Mouse (Mus musculus) intestine, postnatal 0 days (tissue): ENCODE measurements at regions not wholly inside any gene's neighbourhood (a gene's known extent, or its start where the extent isn't known, plus 50 kb on each side); places are given as distances from the start of the nearest gene placed in this dataset.

Source experiments
- ATAC-seq: fragments of 200-750 bp; cut with Nextera tagmentation; 2 replicates; pipeline ENCODE4 v1.8.0; 2017; ENCODE audit warnings: mild to moderate bottlenecking, moderate TSS enrichment, moderate library complexity
- H3K27ac ChIP-seq: fragments of 300-500 bp; sonication (generic); 2 replicates; pipeline ENCODE4 v1.5.1; 2014; ENCODE audit warnings: mild to moderate bottlenecking, low read depth, low read length, moderate library complexity
- H3K27me3 ChIP-seq: fragments of 300-500 bp; sonication (generic); replicated peaks from 2 replicates; pipeline ENCODE4 v1.6.1; 2014; ENCODE audit warnings: low read length, mixed read lengths; ENCODE audit not compliant: control insufficient read depth, insufficient read depth
- H3K36me3 ChIP-seq: fragments of 300-500 bp; sonication (generic); 2 replicates; pipeline ENCODE4 v1.6.1; 2014; ENCODE audit warnings: mild to moderate bottlenecking, moderate library complexity; ENCODE audit not compliant: control insufficient read depth, insufficient read depth
- H3K4me1 ChIP-seq: fragments of 300-500 bp; sonication (generic); replicated peaks from 2 replicates; pipeline ENCODE4 v1.6.1; 2014; ENCODE audit warnings: antibody characterized with exemption, low read length, mixed read lengths; ENCODE audit not compliant: control insufficient read depth, insufficient read depth
- H3K4me2 ChIP-seq: fragments of 300-500 bp; sonication (generic); replicated peaks from 2 replicates; pipeline ENCODE4 v1.6.1; 2014; ENCODE audit warnings: low read depth, mild to moderate bottlenecking, moderate library complexity
- H3K4me3 ChIP-seq: fragments of 300-500 bp; sonication (generic); 2 replicates; pipeline ENCODE4 v1.5.1; 2014; ENCODE audit warnings: low read depth, low read length
- H3K9ac ChIP-seq: fragments of 300-500 bp; sonication (generic); 2 replicates; pipeline ENCODE4 v1.6.1; 2014; ENCODE audit warnings: mild to moderate bottlenecking, low read depth, low read length
- H3K9me3 ChIP-seq: fragments of 300-500 bp; sonication (generic); 2 replicates; pipeline ENCODE4 v1.6.1; 2016; ENCODE audit warnings: mixed run types; ENCODE audit not compliant: control insufficient read depth
- CTCF ChIP-seq: sonication (generic); IDR thresholded peaks from 2 replicates; pipeline ENCODE4 v1.5.1; 2016; ENCODE audit warnings: low read depth, mild to moderate bottlenecking, control low read depth, antibody characterized with exemption, moderate library complexity
- WGBS: fragments of 180-500 bp; shearing (Covaris S2); extraction: QIAGEN DNeasy Blood & Tissue Kit; methylation state at CpG from one replicate; pipeline ENCODE4 v1.1.7; 2014; 5-methylcytosine and 5-hydroxymethylcytosine counted together

DNA sequence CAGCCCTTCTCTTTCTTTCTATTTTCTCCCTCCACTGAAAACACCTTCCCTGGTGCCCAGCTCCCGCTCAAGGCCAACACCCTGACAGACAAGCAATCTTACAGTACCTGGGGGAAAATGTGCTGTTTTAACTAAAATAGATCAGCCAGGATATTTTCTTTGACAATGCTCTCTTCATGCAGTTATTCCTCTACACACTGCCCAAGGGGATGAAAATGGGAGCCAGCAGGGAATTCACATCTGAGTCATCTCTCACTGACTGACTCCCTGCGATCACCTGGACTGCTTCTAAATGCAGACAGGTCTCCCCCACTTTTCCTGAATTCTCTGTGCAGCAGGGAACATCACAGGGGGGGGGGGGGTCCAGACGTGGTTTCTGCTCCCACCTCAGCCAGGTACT is 227.6 kb upstream of the Ptbp2 start:
- H3K4me2 ChIP-seq: no peak overlapping the region
- no peak overlapping the region for H3K4me3 ChIP-seq
- no peak overlapping the region for H3K9ac ChIP-seq
- WGBS: 24% methylated on average over 3 of the region's 3 CpGs
- H3K4me1 ChIP-seq: no peaks in the 10 kb centered on the region
- H3K36me3 ChIP-seq: no peaks in the 10 kb centered on the region
- H3K9me3 ChIP-seq: no peaks in the 10 kb centered on the region
- no peak for ATAC-seq
- TF ChIP-seq CTCF: no peak
- H3K27me3 ChIP-seq: no peaks in the 10 kb centered on the region
- no peak overlapping the region for H3K27ac ChIP-seq

DNA sequence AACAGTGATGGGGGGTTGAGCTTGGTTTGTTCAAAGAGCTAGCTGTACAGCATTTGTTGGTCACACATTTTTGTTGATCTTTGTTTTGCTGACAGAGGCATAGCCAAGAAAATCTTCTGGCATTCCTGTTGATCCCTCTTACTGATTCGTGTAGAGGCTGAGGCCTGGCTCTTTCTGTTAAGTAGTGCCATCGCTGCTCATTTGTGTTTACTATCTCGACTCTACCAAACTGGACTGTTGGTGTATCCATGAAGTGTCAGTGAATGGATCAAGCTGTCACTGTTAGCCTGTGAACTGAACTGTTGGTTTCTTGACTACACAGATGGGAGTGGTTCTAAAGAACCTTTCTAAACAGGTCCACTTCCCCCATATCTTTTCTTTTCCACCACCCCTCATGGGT is 223.8 kb upstream of the Ptbp2 start:
- Histone ChIP-seq H3K4me3 (no peak overlapping the region), H3K4me1 (no peaks in the 10 kb centered on the region), H3K9ac (no peak overlapping the region), H3K4me2 (no peak overlapping the region), H3K27ac (no peak overlapping the region), H3K36me3 (no peaks in the 10 kb centered on the region), H3K27me3 (no peaks in the 10 kb centered on the region), H3K9me3 (no peaks in the 10 kb centered on the region)
- no peak for ATAC-seq
- 85% methylated on average over 3 of the region's 3 CpGs for WGBS
- no peak for TF ChIP-seq CTCF

DNA sequence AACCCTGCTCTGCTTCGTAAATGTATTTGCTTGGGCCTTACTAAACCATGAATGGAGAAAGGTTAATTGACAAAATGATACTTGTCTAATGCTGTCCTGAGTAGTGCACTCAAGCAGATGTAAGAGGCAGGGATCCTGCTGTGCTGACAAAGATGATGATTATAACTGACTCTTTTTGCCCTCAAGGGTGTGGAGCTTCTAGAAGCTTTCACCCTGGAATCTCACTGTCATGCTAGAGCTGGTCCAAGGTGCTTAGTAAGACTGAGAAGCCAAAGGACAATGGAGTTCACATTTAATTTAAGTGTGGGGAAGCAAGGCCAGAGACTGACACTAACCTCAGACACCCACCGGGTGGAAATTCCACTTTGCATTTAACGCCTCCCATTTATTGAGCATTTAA is 220.3 kb upstream of the Ptbp2 start:
- no peaks in the 10 kb centered on the region for H3K9me3 ChIP-seq
- H3K27me3 ChIP-seq: no peaks in the 10 kb centered on the region
- no peak for ATAC-seq
- H3K4me1 ChIP-seq: no peaks in the 10 kb centered on the region
- no peak for TF ChIP-seq CTCF
- H3K9ac ChIP-seq: no peak overlapping the region
- 90% methylated on average over 3 of the region's 3 CpGs for WGBS
- H3K36me3 ChIP-seq: no peaks in the 10 kb centered on the region
- H3K4me2 ChIP-seq: no peak overlapping the region
- H3K27ac ChIP-seq: no peak overlapping the region
- no peak overlapping the region for H3K4me3 ChIP-seq

DNA sequence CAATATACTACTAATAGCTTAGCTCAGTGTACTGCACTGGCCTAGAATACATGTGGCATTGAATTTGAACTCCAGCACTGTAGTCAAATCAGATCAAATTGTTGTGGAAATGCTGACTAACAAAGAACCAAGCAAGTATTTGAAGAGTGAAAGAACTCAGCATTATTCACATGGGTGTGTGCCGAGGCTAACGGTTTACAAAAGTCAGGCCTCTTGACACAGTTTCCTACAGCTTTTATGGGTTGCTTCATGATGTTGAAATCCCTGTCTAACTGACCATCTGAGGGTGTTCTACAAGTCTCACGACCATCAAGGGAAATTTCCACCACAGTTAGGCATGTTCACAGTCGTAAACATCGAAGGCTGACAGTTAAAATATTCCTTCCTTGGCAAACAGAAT is 216.0 kb upstream of the Ptbp2 start:
- H3K4me2 ChIP-seq: no peak overlapping the region
- no peak for ATAC-seq
- no peaks in the 10 kb centered on the region for H3K9me3 ChIP-seq
- WGBS: 57% methylated on average over 5 of the region's 5 CpGs
- H3K4me3 ChIP-seq: no peak overlapping the region
- no peaks in the 10 kb centered on the region for H3K27me3 ChIP-seq
- no peak for TF ChIP-seq CTCF
- no peak overlapping the region for H3K9ac ChIP-seq
- no peak overlapping the region for H3K27ac ChIP-seq
- H3K36me3 ChIP-seq: no peaks in the 10 kb centered on the region
- H3K4me1 ChIP-seq: no peaks in the 10 kb centered on the region

DNA sequence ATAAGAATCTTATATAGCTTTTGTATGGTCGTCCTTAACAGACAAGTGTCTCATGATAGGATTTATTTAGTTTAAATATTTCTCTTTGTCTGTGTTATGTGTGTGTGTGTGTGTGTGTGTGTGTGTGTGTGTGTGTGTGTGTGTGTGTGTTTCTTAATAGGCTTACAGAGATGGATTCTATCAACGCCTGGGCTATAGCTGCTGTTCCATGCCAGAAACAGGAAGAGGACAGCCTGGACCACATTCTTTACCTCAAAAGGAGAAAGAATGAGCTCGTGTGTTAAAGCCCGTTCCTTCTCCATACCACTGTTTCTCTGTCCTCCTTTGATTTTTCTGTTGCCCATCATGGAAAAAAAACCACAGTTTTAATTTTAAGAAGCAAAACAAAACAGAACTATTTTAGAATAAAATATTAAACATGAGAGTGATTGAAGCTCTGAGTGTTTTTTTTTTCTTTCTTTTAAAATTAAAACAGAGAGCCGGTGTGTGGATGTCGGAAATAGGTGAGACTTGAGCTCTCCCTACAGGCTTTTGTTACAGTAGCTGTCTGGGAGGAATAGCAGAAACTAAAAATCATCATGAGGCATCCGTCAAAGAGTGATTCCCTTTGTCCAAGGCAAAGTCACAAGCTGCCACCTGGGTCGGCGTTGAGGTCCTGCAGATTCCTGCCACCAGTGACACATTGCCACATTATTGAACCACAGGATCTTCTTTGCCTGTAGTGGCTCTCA is 212.2 kb upstream of the Ptbp2 start:
- no peaks in the 10 kb centered on the region for H3K36me3 ChIP-seq
- no peak for ATAC-seq
- 66% methylated on average over 9 of the region's 9 CpGs for WGBS

DNA sequence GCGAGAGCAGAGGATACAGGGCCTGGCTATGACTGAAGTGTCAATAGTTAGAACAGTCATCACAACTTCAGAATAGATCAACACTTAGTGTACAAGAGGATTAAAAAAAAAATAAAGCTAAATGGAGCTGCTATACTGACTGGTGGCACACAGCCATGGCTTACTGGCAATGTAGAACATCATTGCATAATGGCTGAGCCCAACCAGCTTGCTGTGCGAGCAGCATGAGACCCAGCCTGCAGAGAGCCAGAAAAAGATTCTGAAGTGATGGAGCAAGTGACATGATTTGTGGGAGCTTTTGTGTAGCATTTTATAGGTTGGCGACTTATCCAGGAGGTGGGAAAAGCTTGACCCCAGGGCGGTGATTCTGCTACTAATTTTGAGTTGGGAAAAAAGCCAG is 211.5 kb upstream of the Ptbp2 start:
- Histone ChIP-seq H3K27me3 (no peaks in the 10 kb centered on the region), H3K4me2 (no peak overlapping the region), H3K36me3 (no peaks in the 10 kb centered on the region), H3K9me3 (no peaks in the 10 kb centered on the region), H3K9ac (no peak overlapping the region), H3K4me1 (no peaks in the 10 kb centered on the region), H3K4me3 (no peak overlapping the region), H3K27ac (no peak overlapping the region)
- no peak for TF ChIP-seq CTCF
- WGBS: 70% methylated on average over 4 of the region's 4 CpGs
- no peak for ATAC-seq

More for the DNA sequence above, 212.2 kb upstream of the Ptbp2 start:
- H3K4me2 ChIP-seq: no peak overlapping the region
- no peak; the same call in 1 of the 2 replicates for TF ChIP-seq CTCF
- no peak overlapping the region for H3K27ac ChIP-seq
- no peak overlapping the region for H3K9ac ChIP-seq
- no peaks in the 10 kb centered on the region for H3K9me3 ChIP-seq
- no peaks in the 10 kb centered on the region for H3K4me1 ChIP-seq
- H3K27me3 ChIP-seq: no peaks in the 10 kb centered on the region
- no peak overlapping the region for H3K4me3 ChIP-seq
